Mouse (Mus musculus): Measurements from ENCODE around the gene Trpc6.

DNA sequence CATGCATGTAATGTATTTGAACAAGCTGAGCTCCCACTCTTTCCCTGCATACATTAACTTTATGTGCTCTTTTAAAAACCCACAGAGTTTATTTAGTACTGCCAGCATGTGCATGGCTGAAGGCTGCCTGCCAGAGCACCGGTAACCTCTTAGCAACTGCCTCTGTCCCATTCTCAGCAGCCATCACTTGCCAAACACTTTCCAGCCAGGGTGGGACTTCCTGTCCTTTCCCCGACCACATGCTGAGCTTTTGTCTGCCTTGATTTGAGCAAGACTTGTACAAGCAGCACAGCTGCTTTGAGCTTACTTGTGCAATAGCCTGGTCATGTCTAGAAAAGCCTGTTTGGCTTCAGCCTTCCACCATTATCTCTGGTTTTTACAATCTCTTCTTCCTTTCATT, 90.4 kb downstream of the Trpc6 start:
- TF ChIP-seq CTCF (IDR thresholded peaks at IDR 0.05; ENCODE audit: insufficient read depth, low read depth, low read length) (no peak), POLR2A (IDR thresholded peaks at IDR 0.05; ENCODE audit: insufficient read depth, low read depth, low read length) (no peak)
